Mouse (Mus musculus): ENCODE data around the gene Doc2g.

DNA sequence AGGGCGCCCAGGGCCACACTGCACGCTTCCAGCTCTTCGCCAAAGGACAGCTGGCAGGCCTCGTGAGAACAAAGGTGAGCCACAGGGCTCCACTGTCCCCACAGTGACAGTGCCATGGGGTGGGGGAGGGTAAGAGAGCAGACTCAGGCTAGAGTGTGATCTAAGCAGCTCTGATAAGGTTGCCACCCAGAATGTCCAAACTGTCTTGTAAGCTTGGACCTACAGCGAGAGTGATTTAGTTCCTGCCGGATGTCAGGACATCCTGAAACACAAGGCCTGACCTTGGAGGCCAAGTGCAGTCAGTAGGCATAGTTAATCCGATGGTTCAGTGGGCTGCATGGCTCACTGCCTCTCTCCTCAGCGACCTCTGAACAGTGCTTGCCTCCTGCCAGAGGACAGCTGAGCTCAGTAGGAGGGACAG is 17.8 kb upstream of the Doc2g start:
- no peak for TF ChIP-seq CTCF (IDR thresholded peaks at IDR 0.05; ENCODE audit: borderline replicate concordance, insufficient read depth, low read depth, low read length)
- no peak for TF ChIP-seq POLR2A (IDR thresholded peaks at IDR 0.05; ENCODE audit: borderline replicate concordance, insufficient read depth, low read length)
